Mouse (Mus musculus): ENCODE results near the gene Ablim2. TPM values are rescaled to one million over a fixed set of nuclear protein-coding genes. Genes with fewer than 3 reads are reported as not detected.
A peak's percentile ranks its signal among the peaks of the same experiment; 100 is the strongest.

The Ablim2 gene
- polyA plus RNA-seq (2016; fragmentation: Nextera tagmentation; extraction: Ambion mirVana): 1.2 and 1.3 TPM in 2 replicates

GRCm38 (mm10) chr5:35757639-35758001 lies at the start of gene Ablim2:
TSS of gene Ablim2 (plus strand) at chr5:35757880.
- Histone ChIP-seq H3K4me1 (peaks cover 15% of the 10 kb centered on the region), H3K4me3 (replicated peaks) (peak within 1 kb of the TSS; percentile 56), H3K27me3 (peaks cover 62% of the 10 kb centered on the region), H3K27ac (0 out of 2 replicates have a peak within 1 kb of the TSS, but pooled peaks have one; percentile 42), H3K36me3 (replicated peaks) (no peaks in the 10 kb centered on the region), H3K4me2 (peak within 1 kb of the TSS; percentile 96), H3K9me3 (no peaks in the 10 kb centered on the region), H3K9ac (peak within 1 kb of the TSS; percentile 57)
- ATAC-seq (ENCODE audit: low FRiP score): peak; percentile 98
- WGBS: 2% methylated on average over 33 of the region's 35 CpGs

- Histone ChIP-seq H3K9ac (no peak overlapping the region), H3K27ac (no peak overlapping the region), H3K36me3 (replicated peaks) (no peaks in the 10 kb centered on the region), H3K9me3 (no peaks in the 10 kb centered on the region), H3K4me1 (0 out of 2 replicates have a peak, but pooled peaks cover 4% of the 10 kb centered on the region), H3K4me3 (replicated peaks) (no peak overlapping the region), H3K27me3 (no peaks in the 10 kb centered on the region), H3K4me2 (no peak overlapping the region)
- 74% methylated on average over 3 of the region's 3 CpGs for WGBS
- ATAC-seq (ENCODE audit: low FRiP score): no peak
Observed at GRCm38 (mm10) chr5:35710481-35710880, 47.2 kb upstream of the Ablim2 start.

GRCm38 (mm10) chr5:35710931-35711330 lies 46.7 kb upstream of the Ablim2 start:
- H3K36me3 ChIP-seq (replicated peaks): no peaks in the 10 kb centered on the region
- H3K27me3 ChIP-seq: no peaks in the 10 kb centered on the region
- H3K27ac ChIP-seq: no peak overlapping the region
- H3K9ac ChIP-seq: no peak overlapping the region
- 0 out of 2 replicates have a peak, but pooled peaks cover 4% of the 10 kb centered on the region for H3K4me1 ChIP-seq
- ATAC-seq (ENCODE audit: low FRiP score): no peak
- H3K4me2 ChIP-seq: no peak overlapping the region
- H3K4me3 ChIP-seq (replicated peaks): no peak overlapping the region
- 65% methylated on average over 3 of the region's 3 CpGs for WGBS
- H3K9me3 ChIP-seq: no peaks in the 10 kb centered on the region

GRCm38 (mm10) chr5:35712517-35712916 lies 45.2 kb upstream of the Ablim2 start:
- no peaks in the 10 kb centered on the region for H3K27me3 ChIP-seq
- H3K4me3 ChIP-seq (replicated peaks): no peak overlapping the region
- WGBS: 68% methylated on average over 5 of the region's 5 CpGs
- no peaks in the 10 kb centered on the region for H3K36me3 ChIP-seq (replicated peaks)
- H3K4me1 ChIP-seq: 0 out of 2 replicates have a peak, but pooled peaks cover 4% of the 10 kb centered on the region
- no peak for ATAC-seq (ENCODE audit: low FRiP score)
- H3K4me2 ChIP-seq: no peak overlapping the region
- no peak overlapping the region for H3K9ac ChIP-seq
- H3K9me3 ChIP-seq: no peaks in the 10 kb centered on the region
- no peak overlapping the region for H3K27ac ChIP-seq

GRCm38 (mm10) chr5:35713649-35714354 lies 43.9 kb upstream of the Ablim2 start:
- Histone ChIP-seq H3K9me3 (no peaks in the 10 kb centered on the region), H3K9ac (no peak overlapping the region), H3K27me3 (no peaks in the 10 kb centered on the region), H3K4me1 (0 out of 2 replicates have a peak, but pooled peaks cover 4% of the 10 kb centered on the region), H3K4me3 (replicated peaks) (no peak overlapping the region), H3K36me3 (replicated peaks) (no peaks in the 10 kb centered on the region), H3K27ac (no peak overlapping the region), H3K4me2 (no peak overlapping the region)
- ATAC-seq (ENCODE audit: low FRiP score): peak; percentile 83
- WGBS: 53% methylated on average over 13 of the region's 13 CpGs

GRCm38 (mm10) chr5:35717455-35717854 lies 40.2 kb upstream of the Ablim2 start:
- Histone ChIP-seq H3K27ac (no peak overlapping the region), H3K9ac (no peak overlapping the region), H3K4me2 (no peak overlapping the region), H3K27me3 (no peaks in the 10 kb centered on the region), H3K4me1 (no peaks in the 10 kb centered on the region), H3K36me3 (replicated peaks) (no peaks in the 10 kb centered on the region), H3K9me3 (no peaks in the 10 kb centered on the region), H3K4me3 (replicated peaks) (no peak overlapping the region)
- ATAC-seq (ENCODE audit: low FRiP score): no peak
- 78% methylated on average over 5 of the region's 5 CpGs for WGBS

- H3K27ac ChIP-seq: no peak overlapping the region
- WGBS: 67% methylated on average over 4 of the region's 4 CpGs
- no peaks in the 10 kb centered on the region for H3K36me3 ChIP-seq (replicated peaks)
- no peaks in the 10 kb centered on the region for H3K9me3 ChIP-seq
- ATAC-seq (ENCODE audit: low FRiP score): no peak
- no peak overlapping the region for H3K4me2 ChIP-seq
- no peak overlapping the region for H3K4me3 ChIP-seq (replicated peaks)
- H3K27me3 ChIP-seq: no peaks in the 10 kb centered on the region
- H3K9ac ChIP-seq: no peak overlapping the region
- H3K4me1 ChIP-seq: no peaks in the 10 kb centered on the region
Observed at GRCm38 (mm10) chr5:35717946-35718345, 39.7 kb upstream of the Ablim2 start.

GRCm38 (mm10) chr5:35718817-35719216 lies 38.9 kb upstream of the Ablim2 start:
- ATAC-seq (ENCODE audit: low FRiP score): no peak
- Histone ChIP-seq H3K9me3 (no peaks in the 10 kb centered on the region), H3K9ac (no peak overlapping the region), H3K27ac (no peak overlapping the region), H3K4me1 (no peaks in the 10 kb centered on the region), H3K4me2 (no peak overlapping the region), H3K4me3 (replicated peaks) (no peak overlapping the region), H3K27me3 (no peaks in the 10 kb centered on the region), H3K36me3 (replicated peaks) (no peaks in the 10 kb centered on the region)
- 81% methylated on average over 11 of the region's 11 CpGs for WGBS

GRCm38 (mm10) chr5:35719343-35719742 lies 38.3 kb upstream of the Ablim2 start:
- no peak overlapping the region for H3K27ac ChIP-seq

GRCm38 (mm10) chr5:35719880-35720279 lies 37.8 kb upstream of the Ablim2 start:
- Histone ChIP-seq H3K36me3 (replicated peaks) (no peaks in the 10 kb centered on the region), H3K4me2 (no peak overlapping the region), H3K27ac (no peak overlapping the region), H3K9ac (no peak overlapping the region), H3K4me1 (no peaks in the 10 kb centered on the region), H3K4me3 (replicated peaks) (no peak overlapping the region), H3K9me3 (no peaks in the 10 kb centered on the region), H3K27me3 (no peaks in the 10 kb centered on the region)
- WGBS: 95% methylated on average over 1 of the region's 1 CpGs
- no peak for ATAC-seq (ENCODE audit: low FRiP score)

More at GRCm38 (mm10) chr5:35719343-35719742, 38.3 kb upstream of the Ablim2 start:
- Histone ChIP-seq H3K36me3 (replicated peaks) (no peaks in the 10 kb centered on the region), H3K4me3 (replicated peaks) (no peak overlapping the region), H3K9ac (no peak overlapping the region), H3K4me2 (no peak overlapping the region), H3K9me3 (no peaks in the 10 kb centered on the region), H3K4me1 (no peaks in the 10 kb centered on the region), H3K27me3 (no peaks in the 10 kb centered on the region)
- ATAC-seq (ENCODE audit: low FRiP score): no peak

- Histone ChIP-seq H3K4me1 (no peaks in the 10 kb centered on the region), H3K4me2 (no peak overlapping the region), H3K36me3 (replicated peaks) (no peaks in the 10 kb centered on the region), H3K27ac (no peak overlapping the region), H3K4me3 (replicated peaks) (no peak overlapping the region), H3K9ac (no peak overlapping the region), H3K9me3 (no peaks in the 10 kb centered on the region), H3K27me3 (no peaks in the 10 kb centered on the region)
- WGBS: 92% methylated on average over 2 of the region's 2 CpGs
- no peak for ATAC-seq (ENCODE audit: low FRiP score)
Observed at GRCm38 (mm10) chr5:35721933-35722332, 35.7 kb upstream of the Ablim2 start.

GRCm38 (mm10) chr5:35722654-35723053 lies 35.0 kb upstream of the Ablim2 start:
- H3K9ac ChIP-seq: no peak overlapping the region
- no peaks in the 10 kb centered on the region for H3K36me3 ChIP-seq (replicated peaks)
- no peak overlapping the region for H3K27ac ChIP-seq
- no peak overlapping the region for H3K4me2 ChIP-seq
- WGBS: 58% methylated on average over 2 of the region's 2 CpGs
- no peak overlapping the region for H3K4me3 ChIP-seq (replicated peaks)
- H3K27me3 ChIP-seq: no peaks in the 10 kb centered on the region
- no peaks in the 10 kb centered on the region for H3K4me1 ChIP-seq
- no peak for ATAC-seq (ENCODE audit: low FRiP score)
- H3K9me3 ChIP-seq: no peaks in the 10 kb centered on the region

- ATAC-seq (ENCODE audit: low FRiP score): no peak
- no peaks in the 10 kb centered on the region for H3K27me3 ChIP-seq
- H3K4me3 ChIP-seq (replicated peaks): no peak overlapping the region
- H3K9ac ChIP-seq: no peak overlapping the region
- H3K4me2 ChIP-seq: no peak overlapping the region
- no peaks in the 10 kb centered on the region for H3K4me1 ChIP-seq
- H3K36me3 ChIP-seq (replicated peaks): no peaks in the 10 kb centered on the region
- no peak overlapping the region for H3K27ac ChIP-seq
- WGBS: 87% methylated on average over 5 of the region's 5 CpGs
- no peaks in the 10 kb centered on the region for H3K9me3 ChIP-seq
Observed at GRCm38 (mm10) chr5:35723900-35724299, 33.8 kb upstream of the Ablim2 start.

Measured in forebrain, embryonic 12.5 days (tissue).